Mouse (Mus musculus) layer of hippocampus, adult 8-10 months (tissue): ENCODE results near the gene Hoxa4. TPM values are rescaled to one million over a fixed set of nuclear protein-coding genes. Genes with fewer than 3 reads are reported as not detected.

ENCODE experiments used
- DNase-seq, 2 experiments: peaks; one replicate each; pipeline ENCODE4 v3.0.0; 2022; ENCODE audit warnings: low spot score in 2 of 2
- total RNA-seq, 4 experiments: library from RNA; stranded (reverse); gene quantifications; 2 replicates each; pipeline ENCODE4 v1.2.4; 2022

Gene Hoxa4
- not detected for total RNA-seq

DNA sequence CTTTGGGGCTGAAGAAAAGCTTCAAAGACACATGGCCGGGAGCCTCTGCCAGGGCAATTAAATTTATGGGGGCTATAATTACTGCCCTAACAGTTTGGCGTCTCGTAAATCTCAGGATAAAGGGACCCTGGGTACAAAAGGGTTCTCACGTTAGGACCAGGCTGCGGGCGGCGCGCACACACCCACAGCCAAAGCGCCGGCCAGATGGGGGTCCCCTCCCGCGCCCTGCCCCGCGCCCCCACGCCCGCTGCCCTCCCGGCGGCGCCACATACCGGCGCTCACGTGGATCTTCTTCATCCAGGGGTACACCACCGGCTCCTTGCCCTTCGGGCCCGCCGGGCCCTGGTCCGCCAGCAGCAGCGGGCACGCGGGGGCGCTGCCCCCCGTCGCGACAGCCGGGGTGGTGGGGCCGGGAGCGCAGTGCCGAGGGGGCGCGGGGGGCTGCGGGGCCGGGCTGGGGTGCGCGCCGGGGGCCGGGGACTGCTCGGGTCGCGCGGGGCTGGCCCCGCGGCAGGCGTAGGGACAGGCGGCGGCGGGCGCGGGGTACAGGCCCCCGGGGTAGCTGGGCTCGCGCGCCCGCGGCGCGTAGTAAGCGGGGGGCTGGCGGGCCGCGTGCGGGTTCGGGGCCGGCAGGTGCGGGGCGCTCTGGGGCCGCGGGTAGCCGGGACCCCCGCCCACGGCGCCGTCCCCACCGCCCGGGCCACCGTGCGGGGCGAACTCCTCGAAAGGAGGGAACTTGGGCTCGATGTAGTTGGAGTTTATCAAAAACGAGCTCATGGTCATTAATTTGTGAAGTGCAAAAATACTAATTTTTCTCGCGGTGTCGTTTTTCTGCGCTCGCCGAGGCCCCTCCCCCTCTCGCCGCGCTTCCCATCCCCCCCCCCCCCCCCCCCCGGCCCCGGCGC is at the start of gene Hoxa4:
Gene Hoxa4 (minus strand): TSS at position 848 of the 905 bp plus-strand sequence.
- no peak for DNase-seq

DNA sequence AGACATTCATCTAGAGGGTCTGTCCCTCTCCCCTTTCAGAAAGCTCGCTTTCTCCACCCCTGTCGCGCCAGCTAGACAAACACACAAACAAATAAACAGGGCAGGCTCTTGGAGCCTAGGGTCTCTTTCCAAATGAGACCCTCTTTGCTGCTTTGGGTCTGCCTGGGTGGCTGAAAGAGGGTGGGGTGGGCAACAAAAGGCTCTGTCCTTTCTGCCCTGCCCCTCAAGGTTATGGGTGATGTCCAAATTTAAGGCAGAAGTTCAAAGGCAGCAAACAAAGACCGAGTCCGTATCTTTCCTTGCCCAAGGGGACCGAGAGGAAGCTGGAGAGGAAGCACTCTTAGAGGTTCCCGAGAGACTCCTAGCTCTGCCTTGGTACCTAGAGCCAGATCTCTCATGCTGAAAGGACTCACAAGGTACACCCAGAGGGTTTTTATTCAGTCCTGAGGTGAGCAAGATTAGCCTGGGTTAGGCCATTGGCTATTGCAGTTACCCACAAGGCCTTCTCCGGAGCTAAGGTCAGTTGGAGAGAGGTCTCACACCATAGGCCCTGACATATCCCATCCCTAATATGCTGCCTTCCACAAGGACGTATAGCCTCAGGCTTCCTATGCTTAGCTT is 49.6 kb upstream of the Hoxa4 start:
- DNase-seq, result no peak

- no peak for DNase-seq
Observed at GRCm38 (mm10) chr6:52240389-52241000, 48.9 kb upstream of the Hoxa4 start, which contains the start of gene Hoxa10. Gene Hoxa10, minus strand, starts transcription at chr6:52240854.

- DNase-seq, result no peak
Observed at GRCm38 (mm10) chr6:52239625-52240388, 48.3 kb upstream of the Hoxa4 start.

DNA sequence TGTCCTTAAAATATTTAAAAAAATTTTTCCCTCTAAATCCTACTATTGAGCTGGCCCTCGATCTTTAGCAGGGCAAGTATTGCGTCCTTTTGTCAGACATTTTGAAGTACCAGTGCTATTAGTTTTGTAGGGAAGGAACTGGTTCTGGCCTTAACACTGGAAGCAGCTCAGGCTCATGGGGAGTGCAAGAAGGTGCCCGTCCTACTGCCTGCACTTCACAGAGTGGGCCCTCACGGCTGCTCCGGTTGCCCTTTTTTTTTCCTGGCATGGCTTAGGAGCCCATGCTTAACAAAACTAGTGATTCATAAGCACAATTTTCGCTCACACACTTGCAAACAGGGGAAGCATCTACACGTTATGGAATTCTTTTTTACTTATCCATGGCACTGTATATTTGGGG is 47.4 kb upstream of the Hoxa4 start:
- DNase-seq, result no peak

DNA sequence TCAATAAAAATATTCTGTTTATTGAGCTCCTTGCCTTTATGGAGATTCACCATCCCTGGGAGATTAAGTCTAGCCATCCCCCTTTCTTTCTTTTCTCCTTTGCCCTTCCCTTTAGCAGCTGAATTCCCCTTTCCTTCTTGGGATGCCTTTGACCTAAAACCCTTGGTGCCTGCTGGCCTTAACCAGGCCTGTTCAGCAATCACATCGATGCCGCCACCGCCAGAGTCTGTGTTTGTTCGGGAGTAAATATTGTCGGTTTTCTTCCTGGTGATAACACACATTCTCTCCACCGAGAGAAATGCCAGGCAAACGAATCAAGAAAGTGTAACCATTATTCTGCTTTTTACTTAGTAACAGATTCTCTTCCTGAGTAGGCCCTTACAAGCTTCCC is 46.6 kb upstream of the Hoxa4 start:
- DNase-seq, result no peak

DNA sequence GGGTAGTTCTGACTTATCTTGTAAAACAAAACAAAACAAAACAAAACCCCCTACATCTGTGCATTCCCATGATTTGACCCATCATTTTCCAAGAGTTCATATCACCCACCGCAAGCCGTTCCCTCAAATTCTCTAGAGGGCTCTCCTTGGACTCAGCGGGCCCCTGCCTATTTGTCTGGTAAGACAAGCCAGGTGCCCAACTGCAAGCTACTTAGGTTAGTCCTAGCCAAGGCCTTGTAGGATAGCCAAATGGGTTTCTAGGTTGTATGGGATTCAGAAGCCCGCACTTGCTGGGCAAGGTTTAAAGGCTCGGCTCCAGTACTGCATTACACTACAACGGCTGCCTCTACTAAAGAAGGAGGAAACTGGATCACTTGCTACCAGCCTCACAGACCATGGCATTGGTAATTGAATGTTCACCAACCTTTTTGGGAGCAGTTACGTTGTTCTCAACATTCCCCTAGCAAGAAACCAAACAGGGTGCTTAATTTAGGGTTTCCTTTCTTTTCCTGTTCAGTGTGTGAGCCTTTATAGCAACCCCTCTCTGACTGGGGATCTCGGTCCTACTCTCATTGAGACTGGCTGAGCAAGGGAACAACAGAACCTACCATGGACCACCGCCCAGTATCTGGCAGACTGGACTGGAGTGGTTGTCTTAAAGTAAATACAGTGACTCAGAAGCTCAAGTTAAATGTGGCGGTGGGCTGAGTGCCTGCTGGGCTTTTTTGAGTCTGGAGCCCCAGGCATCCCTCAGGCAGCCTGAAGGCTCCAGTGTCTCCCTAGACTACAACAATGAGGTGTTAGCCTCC is 46.0 kb upstream of the Hoxa4 start:
- DNase-seq, result no peak

DNA sequence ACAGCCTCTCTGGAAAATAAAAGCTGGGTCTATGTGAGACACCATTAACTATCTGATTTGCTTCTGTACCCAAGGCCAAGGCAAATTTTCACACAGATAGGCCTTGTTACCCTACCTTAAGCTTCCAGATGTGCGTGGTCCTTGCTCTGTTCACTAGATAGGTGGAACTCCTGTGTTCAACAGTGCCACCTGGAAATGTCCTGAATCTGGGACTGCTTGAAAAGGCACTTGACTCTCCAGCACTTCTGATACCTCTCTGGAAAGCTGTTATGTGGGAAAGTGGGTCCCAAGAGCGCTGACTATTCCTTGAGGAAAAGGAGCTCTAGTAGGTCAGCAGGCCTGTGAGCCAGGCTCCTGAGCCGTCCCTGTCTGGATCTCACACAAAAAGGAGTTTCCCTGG is 45.3 kb upstream of the Hoxa4 start:
- no peak for DNase-seq

GRCm38 (mm10) chr6:52235866-52236265 is 44.3 kb upstream of the Hoxa4 start:
- no peak for DNase-seq

GRCm38 (mm10) chr6:52235267-52235666 is 43.7 kb upstream of the Hoxa4 start:
- no peak for DNase-seq

- no peak for DNase-seq
Observed at GRCm38 (mm10) chr6:52234428-52235140, 43.0 kb upstream of the Hoxa4 start.

DNA sequence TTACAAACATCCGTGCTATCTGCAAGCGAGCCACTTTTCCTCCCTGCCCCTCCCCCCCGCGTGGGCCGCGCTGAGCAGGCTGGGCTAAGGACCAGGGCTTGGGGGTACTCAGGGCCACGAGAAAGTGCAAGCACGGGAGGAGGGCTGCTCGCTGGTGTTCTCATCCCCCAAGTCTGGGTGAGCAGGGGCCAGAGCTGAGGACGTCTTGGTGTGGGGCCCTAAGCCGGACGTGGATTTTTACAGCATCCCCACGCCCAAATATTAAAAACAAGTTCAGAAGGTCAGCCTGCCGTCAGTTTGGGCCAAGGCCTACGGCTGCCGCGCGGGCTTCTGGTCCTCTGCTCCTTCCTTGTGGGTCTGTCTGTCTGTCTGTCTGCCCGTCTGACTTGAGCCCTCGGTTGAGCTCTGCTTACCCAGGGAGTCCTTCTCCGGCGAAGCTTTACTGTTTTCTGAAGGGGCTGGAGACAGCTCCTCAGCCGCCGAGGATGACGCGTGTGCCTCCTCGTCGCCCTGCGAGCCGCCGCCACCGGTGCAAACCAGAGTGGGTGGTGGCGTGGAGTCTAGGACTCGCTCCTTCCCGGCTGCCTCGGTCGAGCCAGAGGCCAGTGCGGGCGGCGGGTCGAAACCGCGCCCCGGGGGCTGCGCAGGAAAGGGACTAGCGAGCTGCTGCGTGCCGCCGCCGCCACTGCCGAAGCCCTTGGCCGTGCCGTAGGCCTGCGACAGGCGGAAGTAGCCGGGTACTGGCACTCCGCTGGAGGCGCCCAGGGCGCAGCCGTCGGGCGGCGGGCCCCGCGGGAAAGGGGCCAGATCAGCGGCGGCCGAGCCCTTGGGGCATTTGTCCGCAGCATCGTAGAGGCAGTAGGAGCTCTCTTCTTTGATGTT is 42.2 kb upstream of the Hoxa4 start:
- DNase-seq, result no peak

DNA sequence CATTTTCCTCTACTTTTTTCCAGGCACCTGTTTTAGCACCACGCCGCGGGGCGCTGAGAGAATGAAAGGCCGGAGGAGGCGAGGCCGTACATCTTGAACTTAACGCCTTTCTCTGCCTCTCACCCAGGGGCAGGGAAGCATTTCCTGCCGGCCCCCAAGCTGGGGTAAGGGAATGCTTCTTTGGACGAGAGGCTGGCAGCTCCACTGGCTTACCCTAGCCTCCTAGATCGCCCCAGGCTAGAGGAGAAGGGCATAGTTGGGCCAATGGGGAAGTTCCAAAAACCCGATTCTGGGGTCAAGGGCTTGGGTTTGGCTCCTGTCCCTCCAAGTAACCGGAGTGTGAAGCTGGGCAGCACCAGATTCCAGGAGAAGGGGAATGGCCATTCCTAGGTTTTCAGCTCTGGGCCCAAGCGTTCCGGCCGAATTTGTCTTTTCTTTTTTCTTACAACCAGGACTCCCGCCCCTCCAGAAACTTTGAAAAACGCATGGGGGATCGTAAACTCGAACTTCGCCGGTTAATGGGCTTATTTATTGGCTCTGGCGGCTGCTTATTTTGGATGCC is 41.5 kb upstream of the Hoxa4 start:
- no peak for DNase-seq

- DNase-seq, result no peak
Observed at GRCm38 (mm10) chr6:52232568-52232965, 41.0 kb upstream of the Hoxa4 start.

GRCm38 (mm10) chr6:52231885-52232567 is 40.5 kb upstream of the Hoxa4 start:
- no peak for DNase-seq

DNA sequence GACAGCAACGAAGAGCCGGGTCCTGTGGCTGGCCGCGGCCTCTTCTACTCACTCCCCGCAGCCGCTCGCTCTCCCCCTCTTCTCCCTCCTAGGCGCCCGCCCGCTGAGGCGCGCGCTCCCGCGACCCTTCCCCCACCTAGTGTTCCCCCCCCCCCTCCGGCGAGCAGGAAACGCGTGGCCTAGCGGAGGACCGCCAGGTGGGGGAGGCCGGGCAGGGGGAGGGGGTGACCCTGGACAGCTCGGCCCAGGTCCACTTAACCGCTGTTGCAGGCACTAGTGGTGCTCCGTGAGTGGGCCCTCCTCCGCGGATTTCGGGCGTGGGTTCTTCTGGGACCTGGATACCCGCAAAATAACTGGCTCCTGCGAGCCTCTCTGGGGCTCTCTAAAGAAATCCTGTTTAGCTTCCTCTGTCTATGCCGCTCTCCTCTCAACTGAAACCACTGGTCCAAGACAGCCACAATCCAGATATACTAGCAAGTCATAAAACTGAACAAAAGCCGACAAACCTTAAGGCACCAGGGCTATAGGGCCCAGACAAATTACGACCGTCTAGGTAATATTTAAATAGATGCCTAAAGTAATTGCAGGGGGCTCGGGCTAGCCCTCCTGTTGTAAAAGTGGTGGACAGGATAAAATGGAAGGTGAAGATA is 39.1 kb upstream of the Hoxa4 start, which contains the start of gene Hoxa9:
Gene Hoxa9 (minus strand): TSS at position 574 of the 650 bp plus-strand sequence.
- no peak for DNase-seq
